Mouse (Mus musculus): ENCODE data around the gene Kctd8. TPM values are rescaled to one million over a fixed set of nuclear protein-coding genes. Genes with fewer than 3 reads are reported as not detected.

The Kctd8 gene
- polyA plus RNA-seq (2015; fragmentation: Illumina TruSeq; extraction: RNeasy Lipid Tissue Mini Kit (QIAGEN cat#74804); ENCODE audit: insufficient read depth, low replicate concordance): not detected

GRCm38 (mm10) chr5:69340919-69341801, at the start of gene Kctd8:
Gene Kctd8, minus strand, starts transcription at chr5:69341679.

Other genes with a start within 250 kb of the Kctd8 start
- gene Yipf7, start 201.0 kb upstream of the Kctd8 start, polyA plus RNA-seq (2015; fragmentation: Illumina TruSeq; extraction: RNeasy Lipid Tissue Mini Kit (QIAGEN cat#74804); ENCODE audit: insufficient read depth, low replicate concordance): not detected
- gene Guf1, start 215.2 kb upstream of the Kctd8 start, polyA plus RNA-seq (2015; fragmentation: Illumina TruSeq; extraction: RNeasy Lipid Tissue Mini Kit (QIAGEN cat#74804); ENCODE audit: insufficient read depth, low replicate concordance): 40.3 TPM

Data from spleen, adult 10 weeks (tissue).